Mouse (Mus musculus): ENCODE results near the gene Gm27027.

DNA sequence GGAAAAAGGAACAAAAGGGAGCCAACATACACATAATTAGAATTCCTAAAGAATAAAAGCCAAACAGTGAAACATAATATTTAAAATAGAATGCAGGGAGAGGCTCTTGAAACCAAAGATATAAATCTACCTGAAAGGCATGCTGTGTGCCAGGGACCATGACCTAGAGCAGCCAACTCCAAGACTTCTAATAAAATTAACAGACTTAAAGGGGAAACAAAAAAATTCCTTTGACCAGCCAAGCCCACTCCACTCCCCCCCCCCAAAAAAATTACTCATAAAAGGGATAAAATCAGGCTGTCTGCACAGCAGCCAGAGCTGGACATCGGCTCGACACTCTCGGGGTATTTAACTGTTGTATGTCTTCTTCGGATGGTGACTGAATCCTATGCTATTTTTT, 51.3 kb downstream of the Gm27027 start:
- TF ChIP-seq CTCF (conservative IDR thresholded peaks at IDR 0.05; ENCODE audit: insufficient read depth, insufficient read length, low read depth, low read length) = no peak
- no peak for TF ChIP-seq POLR2A (IDR thresholded peaks at IDR 0.05; ENCODE audit: low read depth, low read length)
